Mouse (Mus musculus) gonadal fat pad, adult 2 months (tissue): ENCODE results near the gene Slc9a8. TPM values are rescaled to one million over a fixed set of nuclear protein-coding genes. Genes with fewer than 3 reads are reported as not detected.

Experiments used
- DNase-seq: peaks from one replicate; pipeline ENCODE4 v3.0.0-alpha.2; 2012; ENCODE audit warnings: low read depth
- polyA plus RNA-seq: library from polyadenylated mRNA; depleted of rRNA; stranded (reverse); fragments of >200 nt; gene quantifications from 2 replicates; pipeline ENCODE4 v1.2.3, GENCODE M21; 2012

Gene Slc9a8
- polyA plus RNA-seq, 1 experiment, result 39.1 TPM

GRCm38 (mm10) chr2:167414461-167414860 is 7.1 kb upstream of the Slc9a8 start:
- no peak for DNase-seq

- no peak for DNase-seq
Observed at GRCm38 (mm10) chr2:167415970-167416563, 5.4 kb upstream of the Slc9a8 start.

DNA sequence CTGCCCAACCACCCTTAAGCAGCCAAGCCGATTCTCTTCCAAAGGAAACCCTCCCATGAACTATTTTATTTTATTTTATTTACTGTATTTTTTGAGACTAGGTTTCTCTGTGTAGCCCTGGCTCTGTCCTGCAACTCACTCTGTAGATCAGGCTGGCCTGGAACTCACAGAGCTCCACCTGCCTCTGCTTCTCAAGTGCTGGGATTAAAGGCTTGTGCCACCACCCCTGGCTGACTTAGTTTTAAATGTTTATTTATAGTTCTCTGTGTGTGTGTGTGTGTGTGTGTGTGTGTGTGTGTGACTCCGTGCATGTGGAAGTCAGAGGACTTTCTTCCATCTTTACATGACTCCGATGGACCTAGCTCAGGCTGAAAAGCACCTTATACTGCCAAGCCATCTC is 4.5 kb upstream of the Slc9a8 start:
- no peak for DNase-seq

DNA sequence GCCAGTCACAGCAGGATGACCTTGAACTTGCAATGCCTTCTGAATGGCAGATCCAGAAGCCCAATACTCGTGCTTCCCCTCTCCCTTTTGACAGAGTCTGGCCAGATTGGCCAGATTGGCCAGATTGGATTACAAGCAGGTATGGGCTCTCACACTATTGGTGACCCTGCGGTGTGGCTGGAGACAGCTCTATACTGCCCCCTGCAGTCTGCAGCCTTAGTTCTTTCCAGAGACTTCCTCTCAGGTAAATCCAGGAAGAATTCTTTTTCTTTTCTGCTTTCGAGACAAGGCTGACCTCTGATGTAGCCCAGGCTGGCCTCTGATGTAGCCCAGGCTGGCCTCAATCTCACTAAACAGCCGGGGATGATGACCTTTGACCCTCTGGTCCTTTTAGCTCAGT is 3.8 kb upstream of the Slc9a8 start:
- no peak for DNase-seq

- DNase-seq, result no peak
Observed at GRCm38 (mm10) chr2:167419204-167419603, 2.3 kb upstream of the Slc9a8 start.

DNA sequence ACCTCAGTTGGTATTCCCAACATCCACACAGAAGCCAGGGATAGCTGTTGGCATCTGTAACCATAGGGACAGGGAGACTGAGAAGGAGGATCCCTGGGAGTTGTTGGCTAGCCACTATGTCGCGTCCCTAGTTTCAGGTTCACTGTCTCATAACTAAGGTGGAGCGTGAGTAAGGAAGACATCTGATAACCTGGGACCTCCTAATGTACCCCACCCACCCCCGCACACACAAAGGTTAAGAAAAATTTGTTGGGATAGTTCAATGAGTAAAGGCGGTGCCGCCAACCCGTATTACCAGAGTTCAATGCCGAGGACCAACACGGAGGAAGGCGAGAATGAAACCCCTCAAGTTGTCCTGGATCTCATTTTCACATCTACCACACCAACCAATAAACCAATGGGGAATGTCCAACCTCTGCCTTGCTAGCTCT is 686 bp upstream of the Slc9a8 start:
- no peak for DNase-seq

DNA sequence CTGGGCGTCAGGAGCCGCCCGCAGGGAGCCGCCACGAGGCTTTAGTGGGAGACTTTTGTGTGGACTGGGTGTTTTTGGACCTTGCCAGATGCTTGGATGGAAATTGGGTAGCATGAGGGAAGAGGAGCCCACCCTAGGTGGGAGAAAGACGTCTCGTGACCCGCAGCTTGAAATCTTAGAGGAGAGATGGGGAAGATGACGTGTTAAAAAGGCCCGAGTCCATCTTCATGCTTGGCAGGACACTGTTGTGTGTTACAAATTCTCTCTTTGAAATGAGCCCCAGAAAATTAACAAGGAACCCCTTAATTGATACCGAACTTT is 598 bp downstream of the Slc9a8 start:
- no peak for DNase-seq

DNA sequence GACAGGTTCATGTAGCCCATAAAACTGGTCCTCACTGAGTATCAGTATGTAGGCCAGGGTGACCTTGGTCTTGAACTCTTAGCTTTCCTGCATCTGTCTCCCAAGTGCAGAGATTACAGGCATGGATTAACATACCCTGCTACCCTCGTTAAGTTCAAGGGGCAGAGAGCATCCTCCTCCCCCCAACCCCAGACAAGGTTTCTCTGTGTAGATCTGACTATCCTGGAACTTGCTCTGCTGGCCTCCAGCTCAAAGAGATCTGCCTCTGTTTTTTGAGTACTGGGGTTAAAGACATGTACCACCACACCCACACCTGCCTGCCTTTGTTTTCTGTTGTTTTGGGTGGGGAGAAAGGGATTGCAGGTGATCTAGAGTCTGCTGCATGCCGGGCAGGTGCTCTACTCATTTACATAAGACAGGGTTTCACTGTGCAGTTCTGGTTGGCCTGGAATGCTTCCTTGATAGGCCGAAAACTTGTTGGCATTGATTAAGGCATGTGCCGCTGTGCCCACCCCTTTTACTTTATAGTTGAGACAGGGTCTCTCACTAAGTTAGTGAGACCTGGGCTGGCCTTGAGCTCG is 1.6 kb downstream of the Slc9a8 start:
- DNase-seq, result no peak

- no peak for DNase-seq
Observed at GRCm38 (mm10) chr2:167424040-167424439, 2.5 kb downstream of the Slc9a8 start.

DNA sequence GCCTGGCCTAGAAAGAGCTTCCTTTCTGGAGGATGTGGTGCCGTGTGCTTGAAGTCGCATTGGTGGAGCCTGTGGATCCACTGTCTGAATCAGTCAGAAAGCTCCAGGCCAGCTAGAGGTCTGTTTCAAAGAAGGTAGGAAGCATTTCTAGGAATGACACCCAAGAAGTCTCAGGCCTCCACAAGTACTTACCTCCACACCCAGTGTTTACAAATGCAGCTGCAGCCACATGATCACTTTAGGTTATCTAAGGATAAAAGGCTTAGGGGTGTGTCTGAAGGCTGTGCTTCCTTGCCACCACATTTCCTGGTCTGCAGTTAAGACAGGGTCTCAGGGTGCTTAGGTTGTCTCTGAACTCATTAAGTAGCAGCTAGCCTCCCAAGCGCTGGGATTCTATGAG is 3.0 kb downstream of the Slc9a8 start:
- no peak for DNase-seq

- DNase-seq, result no peak
Observed at GRCm38 (mm10) chr2:167425407-167425806, 3.9 kb downstream of the Slc9a8 start.

DNA sequence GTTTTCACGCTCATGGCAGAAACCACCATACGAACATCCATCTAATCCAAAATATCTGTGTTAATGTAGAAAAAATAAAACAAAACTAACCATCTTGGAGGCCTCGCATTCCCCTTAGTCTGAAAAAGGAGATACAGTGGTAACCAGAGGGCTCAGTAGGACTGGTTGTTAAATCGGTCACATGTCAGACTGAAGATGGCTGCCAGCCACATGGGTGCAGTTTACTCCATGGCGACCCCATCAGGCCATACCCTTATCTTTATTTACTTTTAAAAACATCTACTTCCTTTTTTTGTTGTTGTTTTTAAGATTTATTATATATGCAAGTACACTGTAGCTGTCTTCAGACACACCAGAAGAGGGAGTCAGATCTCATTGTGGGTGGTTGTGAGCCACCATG is 8.1 kb downstream of the Slc9a8 start:
- DNase-seq, result no peak

- no peak for DNase-seq
Observed at GRCm38 (mm10) chr2:167430737-167431417, 9.4 kb downstream of the Slc9a8 start.

DNA sequence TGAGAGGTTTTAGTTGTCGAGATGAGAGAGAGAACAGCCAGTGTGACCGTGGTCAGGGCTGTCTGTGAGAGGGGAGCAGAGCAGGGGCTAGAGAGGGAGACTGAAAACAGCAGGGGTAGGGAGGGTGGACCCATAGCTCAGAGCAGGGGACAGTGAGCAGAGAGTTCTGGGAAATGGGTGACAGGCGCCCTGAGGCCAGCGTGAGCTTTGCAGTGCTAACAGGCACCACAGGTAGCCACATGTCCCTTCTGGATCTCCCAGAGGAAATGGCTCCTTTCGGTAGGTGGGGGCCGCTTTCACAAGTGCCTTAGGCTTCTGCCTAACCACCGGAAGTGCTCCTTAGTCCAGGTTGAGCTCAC is 9.9 kb downstream of the Slc9a8 start:
- DNase-seq, result no peak

- DNase-seq, result no peak
Observed at GRCm38 (mm10) chr2:167434570-167434969, 13.1 kb downstream of the Slc9a8 start.

GRCm38 (mm10) chr2:167435631-167436030 is 14.1 kb downstream of the Slc9a8 start:
- DNase-seq, result no peak

DNA sequence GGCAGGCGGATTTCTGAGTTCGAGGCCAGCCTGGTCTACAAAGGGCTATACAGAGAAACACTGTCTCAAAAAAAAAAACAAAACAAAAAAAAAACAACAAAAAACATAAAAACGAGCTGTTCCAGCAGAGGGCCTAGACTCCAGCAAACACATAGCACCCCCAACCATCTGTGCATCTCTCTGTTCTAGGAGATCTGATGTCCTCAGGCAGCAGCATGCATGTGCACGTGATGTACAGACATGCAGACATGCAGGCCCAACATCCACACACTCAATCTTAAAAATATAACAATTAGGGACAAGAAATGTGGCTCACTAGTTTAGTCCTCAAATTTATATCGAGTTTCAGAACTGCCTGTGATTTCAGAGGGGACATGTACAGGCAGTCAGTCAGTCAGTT is 14.9 kb downstream of the Slc9a8 start:
- DNase-seq, result no peak

DNA sequence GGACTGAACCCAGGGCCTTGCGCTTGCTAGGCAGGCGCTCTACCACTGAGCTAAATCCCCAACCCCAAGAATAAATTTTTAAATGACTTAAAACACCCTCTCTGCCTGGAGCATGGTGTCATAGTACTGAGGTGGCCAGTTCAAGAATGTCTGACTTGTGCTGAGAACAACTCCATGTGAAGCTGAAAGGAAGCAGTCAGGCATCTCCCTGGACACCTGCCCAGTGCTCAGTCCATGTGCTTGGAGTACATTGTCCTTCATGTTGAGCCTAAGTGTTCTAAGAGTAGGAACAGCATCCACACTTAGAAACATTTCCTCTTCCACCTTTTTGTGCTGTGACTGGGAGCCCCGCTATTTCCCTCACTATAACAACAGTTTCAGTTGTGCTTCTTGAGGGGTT is 17.9 kb downstream of the Slc9a8 start:
- DNase-seq, result no peak

GRCm38 (mm10) chr2:167443411-167444193 is 22.1 kb downstream of the Slc9a8 start:
- DNase-seq, result no peak

GRCm38 (mm10) chr2:167445911-167446780 is 24.6 kb downstream of the Slc9a8 start:
- no peak for DNase-seq

GRCm38 (mm10) chr2:167447207-167447606 is 25.7 kb downstream of the Slc9a8 start:
- no peak for DNase-seq

DNA sequence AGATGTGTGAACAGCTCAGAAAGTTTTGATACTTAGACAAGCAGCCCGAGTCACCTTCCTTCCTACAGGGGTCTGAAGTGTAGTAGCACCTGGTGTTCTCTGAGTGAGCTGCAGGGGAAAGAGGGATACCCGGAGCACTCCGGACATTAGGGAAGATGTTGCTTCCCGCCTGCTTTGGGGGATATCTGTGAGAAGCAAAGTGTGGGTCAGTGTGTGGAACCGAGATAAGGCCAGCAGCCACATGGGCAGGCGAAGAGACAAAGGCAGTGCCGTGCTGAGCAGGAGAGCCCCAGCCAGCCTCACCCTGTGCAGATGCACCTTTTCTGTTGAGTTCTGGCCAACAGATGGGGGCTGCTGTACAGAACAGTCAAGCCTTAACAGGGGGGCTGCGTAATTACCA is 26.1 kb downstream of the Slc9a8 start:
- DNase-seq, result no peak
